Mouse (Mus musculus): ENCODE results near the gene Zfp810.
A peak's percentile ranks its signal among the peaks of the same experiment; 100 is the strongest.
"Not testable (repeated sequence)": the region's sequence is repeated elsewhere in the genome, so short reads cannot be mapped to it uniquely, and the experiment has no call there.

Zfp810 gene

GRCm38 (mm10) chr9:22307156-22307919 is at the start of gene Zfp810:
TSS of gene Zfp810 (minus strand) at chr9:22307648.
- DNase-seq (ENCODE audit: low read depth in 1 of 2, low spot score in 2 of 2): peak; percentile 73 to 88

- no peak for DNase-seq (ENCODE audit: low read depth in 1 of 2, low spot score in 2 of 2)
Observed at GRCm38 (mm10) chr9:22355919-22356318, 48.5 kb upstream of the Zfp810 start.

GRCm38 (mm10) chr9:22353901-22354300 is 46.5 kb upstream of the Zfp810 start:
- no peak for DNase-seq (ENCODE audit: low read depth in 1 of 2, low spot score in 2 of 2)

GRCm38 (mm10) chr9:22353465-22353864 is 46.0 kb upstream of the Zfp810 start:
- DNase-seq (ENCODE audit: low read depth in 1 of 2, low spot score in 2 of 2): no peak

- DNase-seq (ENCODE audit: low read depth in 1 of 2, low spot score in 2 of 2): no peak
Observed at GRCm38 (mm10) chr9:22340331-22340730, 32.9 kb upstream of the Zfp810 start.

GRCm38 (mm10) chr9:22337217-22337616 is 29.8 kb upstream of the Zfp810 start:
- DNase-seq (ENCODE audit: low read depth in 1 of 2, low spot score in 2 of 2): no peak

- peak; percentile 62 to 84 for DNase-seq (ENCODE audit: low read depth in 1 of 2, low spot score in 2 of 2)
Observed at GRCm38 (mm10) chr9:22327475-22328387, 20.3 kb upstream of the Zfp810 start.

- DNase-seq (ENCODE audit: low read depth in 1 of 2, low spot score in 2 of 2): no peak
Observed at GRCm38 (mm10) chr9:22327099-22327474, 19.6 kb upstream of the Zfp810 start.

GRCm38 (mm10) chr9:22324579-22324978 is 17.1 kb upstream of the Zfp810 start:
- DNase-seq (ENCODE audit: low read depth in 1 of 2, low spot score in 2 of 2): no peak

- no peak for DNase-seq (ENCODE audit: low read depth in 1 of 2, low spot score in 2 of 2)
Observed at GRCm38 (mm10) chr9:22322381-22323211, 15.1 kb upstream of the Zfp810 start.

GRCm38 (mm10) chr9:22319109-22319508 is 11.7 kb upstream of the Zfp810 start:
- no peak for DNase-seq (ENCODE audit: low read depth in 1 of 2, low spot score in 2 of 2)

- DNase-seq (ENCODE audit: low read depth in 1 of 2, low spot score in 2 of 2): not testable (repeated sequence)
Observed at GRCm38 (mm10) chr9:22316047-22316446, 8.6 kb upstream of the Zfp810 start.

GRCm38 (mm10) chr9:22314066-22314465 is 6.6 kb upstream of the Zfp810 start:
- DNase-seq (ENCODE audit: low read depth in 1 of 2, low spot score in 2 of 2): no peak

- no peak for DNase-seq (ENCODE audit: low read depth in 1 of 2, low spot score in 2 of 2)
Observed at GRCm38 (mm10) chr9:22313218-22313617, 5.8 kb upstream of the Zfp810 start.

GRCm38 (mm10) chr9:22309651-22310050 is 2.2 kb upstream of the Zfp810 start:
- DNase-seq (ENCODE audit: low read depth in 1 of 2, low spot score in 2 of 2): no peak

- DNase-seq (ENCODE audit: low read depth in 1 of 2, low spot score in 2 of 2): not testable (repeated sequence)
Observed at GRCm38 (mm10) chr9:22307920-22308262, 443 bp upstream of the Zfp810 start.

GRCm38 (mm10) chr9:22306726-22307125 is 722 bp downstream of the Zfp810 start:
- DNase-seq (ENCODE audit: low read depth in 1 of 2, low spot score in 2 of 2): no peak

- DNase-seq (ENCODE audit: low read depth in 1 of 2, low spot score in 2 of 2): no peak
Observed at GRCm38 (mm10) chr9:22302199-22302598, 5.2 kb downstream of the Zfp810 start.

- no peak for DNase-seq (ENCODE audit: low read depth in 1 of 2, low spot score in 2 of 2)
Observed at GRCm38 (mm10) chr9:22278733-22279132, 28.7 kb downstream of the Zfp810 start.

GRCm38 (mm10) chr9:22268886-22269285 is 38.6 kb downstream of the Zfp810 start:
- no peak for DNase-seq (ENCODE audit: low read depth in 1 of 2, low spot score in 2 of 2)

GRCm38 (mm10) chr9:22262611-22263010 is 44.8 kb downstream of the Zfp810 start:
- no peak for DNase-seq (ENCODE audit: low read depth in 1 of 2, low spot score in 2 of 2)

Data from monocyte, adult 2 months (primary cell).